Mouse (Mus musculus) spleen, adult 12 weeks (tissue): ENCODE results near the gene Kmt2e.
"Not testable (repeated sequence)": the region's sequence is repeated elsewhere in the genome, so short reads cannot be mapped to it uniquely, and the experiment has no call there.

ENCODE experiments used
- DNase-seq: peaks from one replicate; pipeline ENCODE4 v3.0.0; 2022; ENCODE audit warnings: low spot score

Gene Kmt2e

DNA sequence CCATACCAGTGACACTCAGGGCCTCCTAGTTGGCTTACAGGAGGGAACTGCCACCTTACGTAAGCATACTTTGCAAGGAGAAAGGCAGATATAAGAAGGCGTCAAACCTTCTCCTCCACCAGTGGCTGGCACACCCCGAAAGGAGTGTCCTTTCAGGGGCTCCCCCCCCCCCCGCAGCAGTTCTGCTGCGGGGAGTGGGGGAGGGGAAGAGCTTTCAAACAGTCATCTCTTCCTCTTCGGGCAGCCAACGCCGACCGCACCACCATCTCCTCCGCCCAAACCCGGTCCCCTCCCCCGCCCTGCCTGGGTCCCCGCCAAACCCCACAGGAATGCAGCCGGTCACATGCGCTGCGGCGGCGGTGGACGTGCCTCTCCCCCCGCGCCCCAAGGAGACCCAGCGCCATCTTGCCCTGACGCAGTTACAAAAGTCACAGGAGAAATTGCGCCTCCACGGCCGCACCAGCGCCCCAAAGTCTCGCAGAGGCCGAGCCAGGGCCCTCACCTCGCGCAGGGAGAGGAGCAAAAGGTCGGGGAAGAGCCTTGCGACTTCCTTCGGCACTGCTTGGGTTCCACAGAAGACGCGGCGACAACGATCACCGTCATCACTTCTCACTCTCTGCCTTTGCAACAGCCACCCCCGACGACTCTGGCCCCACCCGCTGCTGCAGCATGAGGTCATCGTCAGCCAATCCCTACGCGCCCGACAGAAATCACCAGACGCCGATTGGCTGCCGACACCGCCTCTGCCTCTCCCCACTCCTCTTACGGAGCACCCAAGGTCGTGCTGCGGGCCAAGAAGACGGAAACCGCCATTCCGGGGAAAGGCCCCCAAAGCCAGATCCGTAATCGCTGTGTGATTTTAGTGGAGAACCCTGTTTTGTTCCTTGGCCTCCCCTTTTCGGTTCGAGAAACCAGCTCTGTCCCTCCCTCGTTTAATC, 1.3 kb upstream of the Kmt2e start:
- peak; percentile 96 for DNase-seq

- DNase-seq, result peak; percentile 58
These were observed 599 bp downstream of the Kmt2e start for GRCm38 (mm10) chr5:23434598-23435481.

DNA sequence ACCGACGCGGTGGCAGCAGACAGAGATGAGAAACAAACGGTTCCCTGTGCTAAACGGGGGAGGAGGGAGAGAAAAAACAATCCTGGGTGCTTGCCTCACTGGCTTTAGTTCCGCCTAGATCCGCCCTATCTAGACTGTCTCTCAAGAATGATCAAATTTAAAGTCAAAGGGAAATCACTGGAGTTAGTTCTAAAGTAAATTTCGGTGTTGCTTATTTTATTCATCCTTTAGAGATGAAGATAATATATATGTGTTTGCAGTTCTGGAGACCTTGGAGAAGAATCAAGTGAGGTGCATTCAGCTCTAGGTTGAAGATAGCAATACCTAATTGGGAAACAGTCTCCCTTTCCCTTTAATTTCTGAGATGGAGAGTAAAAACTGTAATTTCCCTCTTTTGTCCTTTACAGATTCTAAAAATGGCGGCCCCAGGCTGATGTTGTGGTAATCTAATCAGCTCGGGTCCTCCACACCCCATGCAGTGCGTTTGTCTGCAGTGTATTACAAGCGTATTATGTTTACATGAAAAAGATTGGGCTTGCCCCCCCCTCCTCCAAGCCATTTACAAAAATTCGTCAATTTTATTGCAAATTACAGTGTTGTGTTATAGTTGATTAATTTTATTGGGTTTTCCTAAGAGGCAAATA, 1.4 kb downstream of the Kmt2e start:
- no peak for DNase-seq

GRCm38 (mm10) chr5:23436735-23437134, 2.5 kb downstream of the Kmt2e start:
- DNase-seq, result no peak

DNA sequence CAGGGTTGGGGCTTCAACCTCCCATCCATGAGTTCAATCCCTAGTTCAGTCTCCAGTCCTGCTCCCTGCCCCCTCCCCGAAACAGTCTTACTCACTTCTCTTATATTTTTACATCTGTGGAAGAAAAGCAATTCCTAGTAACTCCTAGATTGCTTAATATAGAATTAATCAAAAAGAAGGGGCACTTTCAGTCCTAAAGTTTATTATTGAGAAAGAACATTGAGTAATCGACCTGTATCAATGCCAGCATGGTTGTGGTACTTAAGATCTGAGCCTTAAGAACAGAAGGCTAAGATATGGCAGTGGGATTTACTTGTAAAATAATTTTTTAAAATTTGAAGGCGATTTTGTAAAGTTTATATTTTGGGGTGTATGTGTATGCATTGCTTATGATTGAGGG, 5.6 kb downstream of the Kmt2e start:
- DNase-seq, result no peak

GRCm38 (mm10) chr5:23440572-23440971, 6.3 kb downstream of the Kmt2e start:
- DNase-seq, result no peak

- no peak for DNase-seq
These were observed 7.7 kb downstream of the Kmt2e start for GRCm38 (mm10) chr5:23441916-23442315.

DNA sequence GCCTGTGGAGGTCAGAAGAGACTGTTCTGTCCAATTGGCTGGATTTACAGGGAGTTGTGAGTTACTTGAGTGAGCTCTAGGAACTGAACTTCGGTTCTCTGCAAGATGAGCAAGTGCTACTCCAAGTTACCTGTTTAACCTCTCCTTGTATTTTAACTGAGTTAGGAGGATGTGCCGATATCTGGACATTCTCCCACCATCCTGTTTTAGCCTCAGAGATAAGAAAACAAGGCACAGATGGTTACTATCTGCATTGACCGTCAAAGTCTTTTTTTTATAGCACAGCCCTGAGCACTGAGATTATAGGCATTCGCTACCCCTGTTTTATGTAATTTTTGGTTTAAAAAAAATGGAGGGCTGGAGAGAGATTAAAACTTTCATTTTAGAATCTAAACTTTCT, 10.2 kb downstream of the Kmt2e start:
- DNase-seq, result no peak

DNA sequence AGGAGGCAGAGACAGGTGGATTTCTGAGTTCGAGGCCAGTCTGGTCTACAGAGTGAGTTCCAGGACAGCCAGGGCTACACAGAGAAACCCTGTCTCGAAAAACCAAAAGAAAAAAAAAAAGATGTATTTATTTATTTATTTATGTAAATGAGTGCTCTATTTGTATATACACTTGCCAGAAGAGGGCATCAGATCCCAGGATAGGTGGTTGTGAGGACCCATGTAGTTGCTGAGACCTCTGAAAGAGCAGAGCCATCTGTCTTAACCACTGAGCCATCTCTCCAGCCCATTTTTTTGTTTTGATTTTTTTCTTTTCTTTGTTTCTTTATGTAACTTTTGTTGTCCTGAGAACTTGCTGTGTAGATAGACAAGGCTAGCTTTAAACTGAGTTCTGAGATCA, 19.3 kb downstream of the Kmt2e start:
- not testable (repeated sequence) for DNase-seq

GRCm38 (mm10) chr5:23461688-23462087, 27.4 kb downstream of the Kmt2e start:
- no peak for DNase-seq

- DNase-seq, result no peak
These were observed 30.0 kb downstream of the Kmt2e start for GRCm38 (mm10) chr5:23464247-23464646.

- DNase-seq, result no peak
These were observed 30.5 kb downstream of the Kmt2e start for GRCm38 (mm10) chr5:23464743-23465142.

- no peak for DNase-seq
These were observed 32.3 kb downstream of the Kmt2e start for GRCm38 (mm10) chr5:23466546-23466945.

- no peak for DNase-seq
These were observed 39.0 kb downstream of the Kmt2e start for GRCm38 (mm10) chr5:23473098-23473873.

GRCm38 (mm10) chr5:23483811-23484210, 49.6 kb downstream of the Kmt2e start:
- no peak for DNase-seq

DNA sequence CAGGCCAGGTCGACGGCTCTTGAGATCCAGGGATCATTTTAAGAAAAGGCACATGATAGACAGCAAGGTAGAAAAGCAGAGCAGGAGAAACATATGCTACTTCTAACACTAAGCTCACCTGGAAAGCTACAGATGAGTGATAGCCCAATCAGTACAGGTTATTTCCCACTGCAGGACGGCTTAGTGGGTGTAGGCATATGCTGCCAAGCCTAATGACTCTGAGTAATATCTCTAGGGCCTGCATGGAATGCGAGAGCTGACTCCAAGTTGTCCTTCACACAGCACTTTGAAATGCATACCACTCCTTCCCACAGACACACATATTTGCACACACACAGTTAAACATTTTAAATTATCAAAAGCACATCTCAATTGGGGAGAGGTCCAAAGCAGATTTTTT, 55.0 kb downstream of the Kmt2e start:
- no peak for DNase-seq

DNA sequence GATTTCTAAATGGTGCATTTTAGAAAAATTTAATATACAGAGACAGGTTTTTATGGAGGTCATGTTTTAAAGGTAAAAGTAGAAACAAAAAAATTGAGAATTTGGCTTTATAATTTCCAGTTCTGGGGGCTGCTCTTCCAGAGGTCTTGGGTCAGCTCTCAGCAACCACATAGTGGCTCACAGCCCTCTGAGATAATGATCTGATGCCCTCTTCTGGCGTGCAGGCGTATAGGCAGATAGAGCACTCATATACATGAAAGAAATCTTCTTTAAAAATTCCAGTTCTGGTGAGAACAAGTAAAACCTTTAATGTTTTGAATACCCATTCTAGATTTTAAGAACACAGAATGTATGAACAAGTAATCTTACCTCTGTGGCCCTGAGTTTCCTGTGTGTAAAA, 56.6 kb downstream of the Kmt2e start:
- no peak for DNase-seq

DNA sequence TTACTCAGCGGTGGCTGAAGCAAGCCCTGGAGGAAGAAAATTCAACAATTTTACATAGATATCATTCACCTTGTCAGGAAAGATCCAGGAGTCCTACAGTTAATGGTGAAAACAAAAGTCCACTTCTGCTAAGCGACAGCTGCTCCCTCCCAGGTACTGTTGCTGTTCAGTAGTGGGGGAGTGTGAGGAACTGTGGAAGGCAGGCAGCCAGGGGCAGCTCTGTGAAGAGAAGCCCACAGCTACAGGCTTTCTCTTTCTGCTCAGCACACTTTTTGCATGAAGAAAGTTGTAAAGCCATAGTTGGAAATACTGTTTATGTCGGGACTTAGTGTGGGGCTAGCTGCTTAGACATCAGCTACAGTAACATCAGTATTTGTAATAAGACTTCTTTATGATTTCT, 62.2 kb downstream of the Kmt2e start:
- no peak for DNase-seq

DNA sequence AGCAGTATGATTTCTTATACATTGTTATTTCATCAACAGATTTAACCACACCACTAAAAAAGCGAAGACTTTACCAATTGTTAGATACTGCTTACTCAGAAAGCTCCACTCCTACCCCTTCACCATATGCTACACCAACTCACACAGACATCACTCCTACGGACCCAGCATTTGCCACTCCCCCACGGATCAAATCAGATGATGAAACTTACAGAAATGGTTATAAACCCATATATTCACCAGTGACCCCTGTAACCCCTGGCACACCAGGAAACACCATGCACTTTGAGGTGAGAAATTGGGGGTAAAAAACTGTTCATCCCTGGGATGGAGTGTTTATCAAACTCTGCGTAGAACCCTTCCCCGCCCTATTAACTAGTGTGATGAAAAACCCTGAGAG, 62.7 kb downstream of the Kmt2e start:
- DNase-seq, result no peak

DNA sequence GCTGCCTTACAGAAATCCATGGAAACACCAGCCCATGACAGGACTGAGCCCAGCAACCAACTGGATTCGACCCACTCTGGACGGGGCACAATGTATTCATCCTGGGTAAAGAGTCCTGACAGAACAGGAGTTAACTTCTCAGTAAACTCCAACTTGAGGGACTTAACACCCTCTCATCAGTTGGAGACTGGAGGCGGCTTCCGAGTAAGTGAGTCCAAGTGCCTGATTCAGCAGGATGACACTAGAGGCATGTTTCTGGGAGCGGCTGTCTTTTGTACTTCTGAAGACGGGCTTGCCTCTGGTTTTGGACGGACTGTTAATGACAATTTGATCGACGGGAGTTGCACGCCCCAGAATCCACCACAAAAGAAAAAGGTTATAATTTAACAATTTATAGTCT, 63.7 kb downstream of the Kmt2e start:
- no peak for DNase-seq

- DNase-seq, result no peak
These were observed 65.0 kb downstream of the Kmt2e start for GRCm38 (mm10) chr5:23499257-23499656.

DNA sequence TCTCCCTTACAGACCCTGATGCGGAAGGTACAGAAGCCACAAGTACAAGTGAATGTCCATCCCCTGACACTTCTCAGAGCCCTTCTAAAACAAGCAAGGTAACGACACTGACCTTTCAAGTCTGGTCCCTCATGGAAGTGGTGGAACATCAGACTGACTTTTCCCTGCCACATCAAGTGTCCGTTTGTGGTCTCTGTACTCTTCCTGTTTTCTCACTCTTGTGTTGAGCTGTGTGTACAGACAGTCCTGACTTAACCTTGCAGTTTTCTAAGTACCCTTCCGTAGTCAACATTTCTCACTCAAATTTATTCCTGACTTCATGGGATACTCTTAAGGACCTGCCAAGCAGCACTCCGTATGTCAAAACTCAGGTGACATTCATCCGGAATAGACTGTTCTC, 66.5 kb downstream of the Kmt2e start:
- no peak for DNase-seq
